Mouse (Mus musculus): Measurements from ENCODE around the gene Igsf9.

DNA sequence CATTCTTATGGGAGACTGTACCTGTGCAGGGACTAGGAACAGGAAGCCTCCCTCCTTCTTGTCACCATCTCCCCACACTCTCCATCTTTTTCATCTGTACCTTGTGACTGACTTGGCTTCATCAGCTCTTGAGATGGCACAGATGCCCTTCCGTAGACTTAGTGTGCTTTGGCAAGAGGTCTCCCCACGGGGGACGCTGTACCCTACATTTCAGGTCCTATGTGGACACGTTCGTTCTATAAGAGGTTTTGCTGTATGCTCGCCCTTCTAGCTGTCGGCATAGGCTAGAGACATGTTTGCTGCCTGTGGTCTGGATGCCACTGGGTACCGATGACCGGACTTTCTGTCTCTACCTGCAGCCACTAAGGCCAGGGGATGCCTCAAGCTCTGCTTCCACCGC lies 45.8 kb downstream of the Igsf9 start:
- TF ChIP-seq CTCF (IDR thresholded peaks at IDR 0.05; ENCODE audit: low read depth) (no peak), EP300 (optimal IDR thresholded peaks at IDR 0.05) (no peak)
